Mouse (Mus musculus): ENCODE results near the gene Vac14. TPM values are rescaled to one million over a fixed set of nuclear protein-coding genes. Genes with fewer than 3 reads are reported as not detected.

Gene Vac14
- polyA plus RNA-seq, 1 experiment, result 63.4 TPM

- no peak for TF ChIP-seq GATA1 (IDR thresholded peaks at IDR 0.05; ENCODE audit: low read length)
Observed at GRCm38 (mm10) chr8:110642331-110642730, 23.9 kb downstream of the Vac14 start.

GRCm38 (mm10) chr8:110643177-110643576, 24.8 kb downstream of the Vac14 start:
- no peak for TF ChIP-seq GATA1 (IDR thresholded peaks at IDR 0.05; ENCODE audit: low read length)

GRCm38 (mm10) chr8:110644422-110644821, 26.0 kb downstream of the Vac14 start:
- TF ChIP-seq GATA1 (IDR thresholded peaks at IDR 0.05; ENCODE audit: low read length), result no peak

- TF ChIP-seq GATA1 (IDR thresholded peaks at IDR 0.05; ENCODE audit: low read length), result no peak
Observed at GRCm38 (mm10) chr8:110644901-110645300, 26.5 kb downstream of the Vac14 start.

GRCm38 (mm10) chr8:110645340-110645739, 27.0 kb downstream of the Vac14 start:
- no peak for TF ChIP-seq GATA1 (IDR thresholded peaks at IDR 0.05; ENCODE audit: low read length)

GRCm38 (mm10) chr8:110646064-110646463, 27.7 kb downstream of the Vac14 start:
- TF ChIP-seq GATA1 (IDR thresholded peaks at IDR 0.05; ENCODE audit: low read length), result no peak

- TF ChIP-seq GATA1 (IDR thresholded peaks at IDR 0.05; ENCODE audit: low read length), result no peak
Observed at GRCm38 (mm10) chr8:110648577-110648976, 30.2 kb downstream of the Vac14 start.

GRCm38 (mm10) chr8:110649286-110649685, 30.9 kb downstream of the Vac14 start:
- TF ChIP-seq GATA1 (IDR thresholded peaks at IDR 0.05; ENCODE audit: low read length), result no peak

GRCm38 (mm10) chr8:110650838-110651237, 32.5 kb downstream of the Vac14 start:
- no peak for TF ChIP-seq GATA1 (IDR thresholded peaks at IDR 0.05; ENCODE audit: low read length)

GRCm38 (mm10) chr8:110651847-110652246, 33.5 kb downstream of the Vac14 start:
- TF ChIP-seq GATA1 (IDR thresholded peaks at IDR 0.05; ENCODE audit: low read length), result no peak

GRCm38 (mm10) chr8:110654075-110655060, 36.0 kb downstream of the Vac14 start:
- no peak for TF ChIP-seq GATA1 (IDR thresholded peaks at IDR 0.05; ENCODE audit: low read length)

- no peak for TF ChIP-seq GATA1 (IDR thresholded peaks at IDR 0.05; ENCODE audit: low read length)
Observed at GRCm38 (mm10) chr8:110655827-110656226, 37.4 kb downstream of the Vac14 start.

GRCm38 (mm10) chr8:110657661-110658060, 39.3 kb downstream of the Vac14 start:
- no peak for TF ChIP-seq GATA1 (IDR thresholded peaks at IDR 0.05; ENCODE audit: low read length)

- TF ChIP-seq GATA1 (IDR thresholded peaks at IDR 0.05; ENCODE audit: low read length), result no peak
Observed at GRCm38 (mm10) chr8:110660121-110660520, 41.7 kb downstream of the Vac14 start.

- no peak for TF ChIP-seq GATA1 (IDR thresholded peaks at IDR 0.05; ENCODE audit: low read length)
Observed at GRCm38 (mm10) chr8:110662545-110662944, 44.2 kb downstream of the Vac14 start.

- no peak for TF ChIP-seq GATA1 (IDR thresholded peaks at IDR 0.05; ENCODE audit: low read length)
Observed at GRCm38 (mm10) chr8:110663015-110663742, 44.8 kb downstream of the Vac14 start.

All from G1E-ER4 (cell line).